Mouse (Mus musculus) thymus, adult 2 months (tissue): Measurements from ENCODE around the gene Gramd1b.

Experiments
- CTCF ChIP-seq: fragments of 200-500 bp; IDR thresholded peaks from 2 replicates; pipeline ENCODE4 v1.5.1; 2012; ENCODE audit warnings: mild to moderate bottlenecking, control low read depth, low read length, moderate library complexity, borderline replicate concordance; ENCODE audit not compliant: control insufficient read depth, poor library complexity, insufficient read depth; ENCODE audit errors: extremely low read depth
- POLR2A ChIP-seq: fragments of 200-500 bp; IDR thresholded peaks from 2 replicates; pipeline ENCODE4 v1.6.1; 2012; ENCODE audit warnings: mild to moderate bottlenecking, low read length, control low read depth, moderate library complexity; ENCODE audit not compliant: control insufficient read depth, poor library complexity, insufficient read depth; ENCODE audit errors: extremely low read depth

GRCm38 (mm10) chr9:40361970-40362369 lies 169.2 kb downstream of the Gramd1b start:
- no peak for TF ChIP-seq POLR2A
- TF ChIP-seq CTCF = no peak
